Mouse (Mus musculus) thymus, adult 2 months (tissue): ENCODE measurements around the gene Dcn. TPM values are rescaled to one million over a fixed set of nuclear protein-coding genes. Genes with fewer than 3 reads are reported as not detected.

Experiments
- DNase-seq: peaks from one replicate; pipeline ENCODE4 v3.0.0; 2021
- H3K27ac ChIP-seq: fragments of 200-500 bp; 2 replicates; pipeline ENCODE4 v1.5.1; 2012; ENCODE audit warnings: low read length, control low read depth; ENCODE audit not compliant: control insufficient read depth, insufficient read depth
- H3K27me3 ChIP-seq: fragments of 200-500 bp; 2 replicates; pipeline ENCODE4 v1.6.1; 2012; ENCODE audit warnings: mild to moderate bottlenecking, low read length, moderate library complexity, mixed read lengths; ENCODE audit not compliant: control insufficient read depth, insufficient read depth
- H3K36me3 ChIP-seq: fragments of 200-500 bp; 2 replicates; pipeline ENCODE4 v1.6.1; 2012; ENCODE audit warnings: mild to moderate bottlenecking, low read length, moderate library complexity; ENCODE audit not compliant: control insufficient read depth, insufficient read depth
- H3K4me1 ChIP-seq: fragments of 200-500 bp; replicated peaks from 2 replicates; pipeline ENCODE4 v1.6.1; 2012; ENCODE audit warnings: low read length; ENCODE audit not compliant: control insufficient read depth, insufficient read depth
- H3K4me3 ChIP-seq: fragments of 200-500 bp; 2 replicates; pipeline ENCODE4 v1.5.1; 2012; ENCODE audit warnings: mild to moderate bottlenecking, low read length, control low read depth, moderate library complexity; ENCODE audit not compliant: control insufficient read depth, insufficient read depth
- CTCF ChIP-seq: fragments of 200-500 bp; IDR thresholded peaks from 2 replicates; pipeline ENCODE4 v1.5.1; 2012; ENCODE audit warnings: mild to moderate bottlenecking, control low read depth, low read length, moderate library complexity, borderline replicate concordance; ENCODE audit not compliant: control insufficient read depth, poor library complexity, insufficient read depth; ENCODE audit errors: extremely low read depth
- POLR2A ChIP-seq: fragments of 200-500 bp; IDR thresholded peaks from 2 replicates; pipeline ENCODE4 v1.6.1; 2012; ENCODE audit warnings: mild to moderate bottlenecking, low read length, control low read depth, moderate library complexity; ENCODE audit not compliant: control insufficient read depth, poor library complexity, insufficient read depth; ENCODE audit errors: extremely low read depth
- WGBS: fragments of 180-500 bp; shearing (Covaris S2); methylation state at CpG from one replicate; pipeline ENCODE4 v1.1.7; 2018; 5-methylcytosine and 5-hydroxymethylcytosine counted together
- polyA plus RNA-seq: library from polyadenylated mRNA; depleted of rRNA; stranded (reverse); fragments of >200 nt; gene quantifications from 2 replicates; pipeline ENCODE4 v1.2.3, GENCODE M21; 2012; rRNA removed

Dcn gene
- polyA plus RNA-seq, 1 experiment = 95.1 TPM

DNA sequence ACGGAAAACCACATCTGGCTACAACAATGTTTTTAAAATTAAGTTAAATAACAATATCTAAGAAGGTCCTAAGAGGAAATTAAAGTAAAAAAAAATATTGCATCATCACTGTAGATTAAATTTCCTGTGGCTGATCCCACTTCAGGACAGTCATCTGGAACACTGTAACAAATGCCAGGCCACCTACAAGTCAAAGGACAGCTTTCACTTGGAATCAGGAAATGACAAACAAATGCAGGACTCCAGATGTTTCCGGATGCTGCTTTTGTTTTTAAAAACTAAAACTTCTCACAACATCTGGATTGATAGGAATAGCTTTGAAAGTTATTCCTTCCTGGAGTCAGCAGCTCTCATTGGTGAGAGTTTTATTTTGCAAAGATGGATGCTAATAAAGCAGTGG lies 57.5 kb downstream of the Dcn start:
- no peaks in the 10 kb centered on the region for H3K4me1 ChIP-seq
- no peaks in the 10 kb centered on the region for H3K36me3 ChIP-seq
- no peak for DNase-seq
- WGBS = 81% methylated on average over 2 of the region's 2 CpGs
- no peak overlapping the region for H3K27ac ChIP-seq
- no peak overlapping the region for H3K4me3 ChIP-seq
- no peaks in the 10 kb centered on the region for H3K27me3 ChIP-seq
- TF ChIP-seq CTCF (no peak), POLR2A (no peak)

- Histone ChIP-seq H3K4me1 (no peaks in the 10 kb centered on the region), H3K36me3 (no peaks in the 10 kb centered on the region), H3K27me3 (no peaks in the 10 kb centered on the region), H3K4me3 (no peak overlapping the region), H3K27ac (no peak overlapping the region)
- DNase-seq = no peak
- WGBS = 96% methylated on average over 4 of the region's 4 CpGs
- TF ChIP-seq POLR2A (no peak), CTCF (no peak)
Observed at GRCm38 (mm10) chr10:97538202-97538601, 58.8 kb downstream of the Dcn start.

GRCm38 (mm10) chr10:97547740-97548139 lies 68.3 kb downstream of the Dcn start:
- Histone ChIP-seq H3K27me3 (no peaks in the 10 kb centered on the region), H3K36me3 (no peaks in the 10 kb centered on the region), H3K27ac (no peak overlapping the region), H3K4me1 (no peaks in the 10 kb centered on the region), H3K4me3 (no peak overlapping the region)
- TF ChIP-seq CTCF = no peak
- no peak for TF ChIP-seq POLR2A
- WGBS = 86% methylated on average over 1 of the region's 1 CpGs
- DNase-seq = no peak

DNA sequence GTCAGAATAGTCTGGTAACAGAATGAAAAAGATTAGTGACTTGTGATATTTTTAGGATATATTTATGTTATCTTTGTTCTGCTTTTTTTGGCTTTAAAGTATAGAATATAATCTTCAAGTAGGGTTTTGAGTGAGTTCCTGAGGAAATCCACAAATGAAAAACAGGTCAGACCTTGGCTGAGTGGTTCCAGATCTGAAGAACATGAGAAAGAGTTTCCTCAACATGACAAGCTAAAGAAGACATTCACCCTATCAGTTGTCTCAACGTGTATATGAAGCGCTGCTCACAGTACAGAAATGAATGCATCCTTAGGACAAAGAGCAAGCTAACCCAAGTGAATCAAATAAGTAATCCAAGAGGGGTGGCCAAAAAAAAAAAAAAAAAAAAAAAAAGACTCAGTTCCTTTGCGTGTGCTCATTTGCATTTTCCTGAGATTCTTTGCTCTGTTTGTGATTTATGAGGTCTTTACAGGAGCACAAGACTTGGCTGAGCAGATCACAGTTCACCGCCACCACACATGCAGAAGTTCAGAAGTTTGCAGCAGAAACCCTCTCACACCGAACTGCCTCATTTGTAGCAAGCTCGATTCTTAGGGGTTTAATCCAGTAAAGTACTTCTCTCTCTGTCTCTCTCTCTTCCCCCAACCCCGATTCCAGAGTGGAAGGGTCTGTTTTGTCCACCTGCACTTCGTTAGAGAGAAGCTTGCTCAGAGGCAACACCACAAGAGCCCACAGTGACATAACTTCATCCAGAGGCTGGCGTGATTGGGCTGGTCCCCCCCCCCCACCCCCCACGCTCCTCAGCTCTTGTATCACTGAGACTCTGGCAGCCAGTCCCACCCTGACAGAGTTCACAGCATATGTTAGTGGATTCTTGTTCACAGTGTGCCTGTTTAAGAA lies 85.8 kb downstream of the Dcn start, which contains the start of gene Lum:
Gene Lum, plus strand, starts transcription at position 172 of the 900 bp plus-strand sequence.
- Histone ChIP-seq H3K27me3 (no peaks in the 10 kb centered on the region), H3K27ac (no peak within 1 kb of the TSS), H3K4me1 (no peaks in the 10 kb centered on the region), H3K4me3 (no peak within 1 kb of the TSS), H3K36me3 (no peaks in the 10 kb centered on the region)
- DNase-seq = no peak
- 29% methylated on average over 10 of the region's 10 CpGs for WGBS
- TF ChIP-seq CTCF (no peak), POLR2A (no peak)

DNA sequence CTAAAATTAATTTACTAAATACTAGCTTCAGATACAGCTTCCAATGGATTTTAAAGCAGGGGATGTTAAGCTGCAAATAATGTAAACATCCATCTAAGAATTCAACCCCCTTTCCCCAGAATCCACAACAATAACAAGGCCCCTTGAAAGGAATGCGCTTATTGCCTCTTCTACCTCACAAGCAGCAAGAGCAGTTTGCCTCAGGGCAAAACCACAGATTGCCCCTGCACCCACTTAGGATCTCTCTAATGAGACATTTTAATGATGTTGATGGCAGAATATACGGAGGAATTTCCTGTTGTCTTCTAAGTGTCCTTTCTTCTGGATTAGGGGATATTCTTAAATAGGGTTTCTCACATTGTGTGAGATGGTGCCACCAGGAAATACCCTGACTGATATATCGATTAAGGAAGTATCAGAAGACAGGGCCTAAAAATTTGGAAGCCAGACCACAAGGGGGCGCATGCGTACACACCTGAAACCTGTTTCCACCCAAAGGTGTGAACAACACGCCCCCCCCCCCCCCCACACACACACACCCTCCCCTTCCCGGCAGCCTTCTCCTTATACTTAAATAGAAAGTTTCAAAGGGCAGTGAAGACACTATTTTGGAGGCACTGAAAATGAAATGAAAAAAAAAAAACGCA lies 88.2 kb downstream of the Dcn start:
- no peaks in the 10 kb centered on the region for H3K27me3 ChIP-seq
- H3K4me3 ChIP-seq = no peak overlapping the region
- 73% methylated on average over 8 of the region's 8 CpGs for WGBS
- TF ChIP-seq POLR2A (no peak), CTCF (no peak)
- no peaks in the 10 kb centered on the region for H3K36me3 ChIP-seq
- no peak for DNase-seq
- no peak overlapping the region for H3K27ac ChIP-seq
- no peaks in the 10 kb centered on the region for H3K4me1 ChIP-seq

Other genes with a start within 250 kb of the Dcn start
- gene Lum, start 85.5 kb downstream of the Dcn start, polyA plus RNA-seq = 5.9 and 10.3 TPM in 2 replicates
- not detected in 2 replicates for gene Kera, start 127.3 kb downstream of the Dcn start, polyA plus RNA-seq
- gene Epyc, start 164.5 kb downstream of the Dcn start, polyA plus RNA-seq = 0.38 and 0.42 TPM in 2 replicates
- gene Ccer1, start 213.4 kb downstream of the Dcn start, polyA plus RNA-seq = 0.12 TPM in 1 of 2 replicates, not detected in the other
- not detected in 2 replicates for gene C030005K15Rik, start 247.1 kb downstream of the Dcn start, polyA plus RNA-seq